Mouse (Mus musculus) lung, embryonic 15.5 days (tissue): ENCODE data around the gene Fgfr2. TPM values are rescaled to one million over a fixed set of nuclear protein-coding genes. Genes with fewer than 3 reads are reported as not detected.

Source experiments
- ATAC-seq: fragments of 200-750 bp; cut with Nextera tagmentation; 2 replicates; pipeline ENCODE4 v1.8.0; 2017; ENCODE audit warnings: moderate number of reproducible peaks, borderline replicate concordance; ENCODE audit not compliant: low FRiP score, low TSS enrichment; ENCODE audit errors: extremely low read depth
- H3K27ac ChIP-seq: fragments of 300-500 bp; sonication (generic); 2 replicates; pipeline ENCODE4 v1.5.1; 2015; ENCODE audit warnings: moderate library complexity, mild to moderate bottlenecking, inconsistent platforms
- H3K27me3 ChIP-seq: fragments of 300-500 bp; sonication (generic); 2 replicates; pipeline ENCODE4 v1.6.1; 2015; ENCODE audit warnings: inconsistent platforms
- H3K36me3 ChIP-seq: fragments of 300-500 bp; sonication (generic); 2 replicates; pipeline ENCODE4 v1.6.1; 2015; ENCODE audit warnings: inconsistent platforms
- H3K4me1 ChIP-seq: fragments of 300-500 bp; sonication (generic); 2 replicates; pipeline ENCODE4 v1.6.1; 2015; ENCODE audit warnings: inconsistent platforms
- H3K4me2 ChIP-seq: fragments of 300-500 bp; sonication (generic); 2 replicates; pipeline ENCODE4 v1.6.1; 2015; ENCODE audit warnings: inconsistent platforms, mild to moderate bottlenecking, moderate library complexity
- H3K4me3 ChIP-seq: fragments of 300-500 bp; sonication (generic); 2 replicates; pipeline ENCODE4 v1.5.1; 2015; ENCODE audit warnings: mild to moderate bottlenecking, inconsistent platforms
- H3K9ac ChIP-seq: fragments of 300-500 bp; sonication (generic); 2 replicates; pipeline ENCODE4 v1.6.1; 2015; ENCODE audit warnings: inconsistent platforms
- H3K9me3 ChIP-seq: fragments of 300-500 bp; sonication (generic); 2 replicates; pipeline ENCODE4 v1.6.1; 2016; ENCODE audit warnings: inconsistent platforms
- WGBS: fragments of 180-500 bp; shearing (Covaris S2); methylation state at CpG from one replicate; pipeline ENCODE4 v1.1.7; 2015; 5-methylcytosine and 5-hydroxymethylcytosine counted together
- polyA plus RNA-seq: library from polyadenylated mRNA; unstranded; fragments of >200 nt; fragmentation: Nextera tagmentation; extraction: Ambion mirVana; gene quantifications from 2 replicates; pipeline ENCODE4 v1.2.1, GENCODE M21; 2015

The Fgfr2 gene
- polyA plus RNA-seq, 1 experiment from 2014 or later: 160 TPM

DNA sequence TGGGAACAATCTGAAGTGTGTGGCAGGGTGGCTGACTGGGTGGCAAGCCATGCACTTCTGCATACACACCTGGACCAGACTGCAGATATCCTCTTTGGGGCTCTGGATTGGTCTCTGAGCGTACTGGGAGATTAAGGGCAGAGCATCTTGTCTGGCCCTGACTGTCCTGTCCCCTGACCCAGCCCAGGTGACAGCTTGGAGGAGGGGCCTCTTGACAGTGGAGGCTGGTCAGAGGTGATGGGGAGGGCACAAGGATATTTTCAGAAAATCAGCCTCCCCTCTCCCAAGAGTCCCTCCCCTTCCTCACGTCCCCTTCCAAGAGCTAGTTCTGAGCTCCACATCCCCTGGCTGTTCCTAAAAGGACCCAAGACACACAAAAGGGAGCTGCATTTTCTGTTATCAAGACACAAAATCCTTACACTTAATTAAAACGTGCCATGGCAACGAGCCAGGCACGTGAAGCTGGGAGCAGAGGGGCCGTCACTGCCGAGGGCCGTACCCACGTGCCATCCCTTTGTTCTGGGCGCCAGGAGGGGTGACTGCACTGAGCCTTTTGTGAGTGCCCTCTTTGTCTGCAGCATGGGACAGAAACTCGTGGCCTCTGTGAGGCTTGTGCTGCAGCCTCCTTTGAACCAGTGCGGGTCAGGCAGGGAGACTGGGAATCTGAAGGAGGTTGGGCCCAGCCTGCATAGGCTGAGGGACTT is 1525.2 kb downstream of the Fgfr2 start:
- Histone ChIP-seq H3K9ac (no peak overlapping the region), H3K4me2 (no peak overlapping the region), H3K27ac (no peak overlapping the region), H3K4me1 (0 out of 2 replicates have a peak, but pooled peaks cover 6% of the 10 kb centered on the region), H3K4me3 (no peak overlapping the region), H3K27me3 (no peaks in the 10 kb centered on the region), H3K36me3 (no peaks in the 10 kb centered on the region), H3K9me3 (no peaks in the 10 kb centered on the region)
- 0 out of 2 replicates have a peak, but pooled peaks have one; percentile 27 for ATAC-seq
- 13% methylated on average over 12 of the region's 12 CpGs for WGBS

DNA sequence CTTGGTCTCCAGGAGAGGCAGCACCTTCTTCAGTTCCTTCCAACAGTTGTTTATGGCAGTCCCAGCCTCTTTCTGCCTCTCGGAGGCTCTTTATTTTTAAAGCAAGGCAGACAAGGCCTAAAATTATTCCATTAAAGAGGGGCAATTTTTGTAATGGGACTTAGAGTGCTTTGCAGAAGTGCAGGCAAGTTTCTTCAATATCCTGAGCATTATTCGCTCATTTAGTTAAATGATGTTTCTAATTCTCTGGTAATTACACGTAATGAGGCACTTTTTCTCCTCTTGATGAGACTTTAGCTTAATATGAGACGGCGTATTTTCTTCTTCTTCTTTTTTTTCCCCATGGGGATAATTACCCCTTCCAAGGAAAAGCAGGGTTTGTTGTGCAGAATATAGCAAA is 1537.6 kb downstream of the Fgfr2 start:
- Histone ChIP-seq H3K27ac (no peak overlapping the region), H3K4me2 (no peak overlapping the region), H3K27me3 (no peaks in the 10 kb centered on the region), H3K9me3 (no peaks in the 10 kb centered on the region), H3K4me3 (no peak overlapping the region), H3K36me3 (no peaks in the 10 kb centered on the region), H3K9ac (no peak overlapping the region), H3K4me1 (no peaks in the 10 kb centered on the region)
- no peak for ATAC-seq
- 87% methylated on average over 5 of the region's 5 CpGs for WGBS

DNA sequence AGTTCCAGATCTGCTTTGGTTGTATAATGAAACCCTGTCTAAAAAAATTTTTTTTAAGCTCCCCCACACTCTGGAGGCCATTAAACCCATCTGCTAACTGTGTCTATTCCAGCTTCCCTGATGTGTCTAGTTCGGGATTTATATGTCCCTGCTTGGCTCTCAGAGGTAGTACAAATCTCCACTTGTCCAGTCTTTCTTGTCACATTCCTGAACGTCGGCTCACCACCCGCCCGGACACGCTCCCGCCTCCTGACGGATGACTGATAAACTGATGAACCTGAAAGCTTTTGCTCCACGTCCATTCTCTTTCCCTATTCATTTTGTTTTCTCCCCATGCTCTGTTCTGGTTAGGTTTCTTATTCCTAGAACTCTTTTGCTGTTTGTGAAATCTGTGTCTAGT is 1541.0 kb downstream of the Fgfr2 start:
- Histone ChIP-seq H3K9me3 (no peaks in the 10 kb centered on the region), H3K9ac (no peak overlapping the region), H3K36me3 (no peaks in the 10 kb centered on the region), H3K27ac (no peak overlapping the region), H3K27me3 (no peaks in the 10 kb centered on the region), H3K4me2 (no peak overlapping the region), H3K4me3 (no peak overlapping the region), H3K4me1 (no peaks in the 10 kb centered on the region)
- no peak for ATAC-seq
- 19% methylated on average over 9 of the region's 9 CpGs for WGBS

DNA sequence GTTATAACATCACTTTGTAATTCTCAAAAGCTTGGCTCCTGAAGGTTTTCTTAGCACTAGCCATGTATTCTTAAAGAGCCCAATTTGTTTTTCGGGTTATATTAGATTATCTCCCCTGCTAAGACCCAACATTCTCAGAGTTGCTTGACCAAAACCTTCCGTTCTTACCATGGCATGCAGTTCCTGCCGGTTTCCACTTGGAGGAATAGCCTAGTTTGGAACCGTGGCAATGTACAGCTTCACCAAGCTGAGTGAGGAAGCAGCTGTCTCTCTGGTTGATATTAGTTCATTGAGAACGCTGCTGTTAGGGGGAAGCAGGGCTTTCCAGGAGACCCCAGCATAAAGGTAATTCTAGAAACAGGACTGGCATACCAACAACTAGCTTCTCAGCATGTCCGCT is 1547.9 kb downstream of the Fgfr2 start:
- no peak overlapping the region for H3K27ac ChIP-seq
- WGBS: 79% methylated on average over 6 of the region's 6 CpGs
- ATAC-seq: no peak
- no peaks in the 10 kb centered on the region for H3K27me3 ChIP-seq
- no peaks in the 10 kb centered on the region for H3K4me1 ChIP-seq
- no peaks in the 10 kb centered on the region for H3K9me3 ChIP-seq
- H3K9ac ChIP-seq: no peak overlapping the region
- no peak overlapping the region for H3K4me3 ChIP-seq
- peaks cover 33% of the 10 kb centered on the region for H3K36me3 ChIP-seq
- H3K4me2 ChIP-seq: no peak overlapping the region

DNA sequence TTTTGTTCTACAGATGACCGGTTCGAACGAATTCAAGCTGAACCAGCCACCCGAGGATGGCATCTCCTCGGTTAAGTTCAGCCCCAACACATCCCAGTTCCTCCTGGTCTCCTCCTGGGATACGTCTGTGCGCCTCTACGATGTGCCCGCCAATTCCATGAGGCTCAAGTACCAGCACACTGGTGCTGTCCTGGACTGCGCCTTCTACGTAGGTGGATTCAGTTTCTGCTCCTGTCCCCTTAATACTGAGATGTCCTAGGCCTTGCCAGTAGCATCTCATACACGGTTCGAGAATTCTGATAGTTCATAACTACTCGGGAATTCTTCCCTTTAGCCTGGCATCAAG is 1562.5 kb downstream of the Fgfr2 start:
- Histone ChIP-seq H3K36me3 (peaks cover 33% of the 10 kb centered on the region), H3K4me3 (peak overlapping the region; percentile 96), H3K27ac (peak overlapping the region; percentile 92), H3K4me2 (peak overlapping the region; percentile 62), H3K27me3 (peaks cover 37% of the 10 kb centered on the region), H3K9me3 (no peaks in the 10 kb centered on the region), H3K4me1 (peaks cover 21% of the 10 kb centered on the region), H3K9ac (peak overlapping the region; percentile 94)
- peak; percentile 60; the same call in 1 of the 2 replicates for ATAC-seq
- WGBS: under 1% methylated on average over 14 of the region's 14 CpGs

DNA sequence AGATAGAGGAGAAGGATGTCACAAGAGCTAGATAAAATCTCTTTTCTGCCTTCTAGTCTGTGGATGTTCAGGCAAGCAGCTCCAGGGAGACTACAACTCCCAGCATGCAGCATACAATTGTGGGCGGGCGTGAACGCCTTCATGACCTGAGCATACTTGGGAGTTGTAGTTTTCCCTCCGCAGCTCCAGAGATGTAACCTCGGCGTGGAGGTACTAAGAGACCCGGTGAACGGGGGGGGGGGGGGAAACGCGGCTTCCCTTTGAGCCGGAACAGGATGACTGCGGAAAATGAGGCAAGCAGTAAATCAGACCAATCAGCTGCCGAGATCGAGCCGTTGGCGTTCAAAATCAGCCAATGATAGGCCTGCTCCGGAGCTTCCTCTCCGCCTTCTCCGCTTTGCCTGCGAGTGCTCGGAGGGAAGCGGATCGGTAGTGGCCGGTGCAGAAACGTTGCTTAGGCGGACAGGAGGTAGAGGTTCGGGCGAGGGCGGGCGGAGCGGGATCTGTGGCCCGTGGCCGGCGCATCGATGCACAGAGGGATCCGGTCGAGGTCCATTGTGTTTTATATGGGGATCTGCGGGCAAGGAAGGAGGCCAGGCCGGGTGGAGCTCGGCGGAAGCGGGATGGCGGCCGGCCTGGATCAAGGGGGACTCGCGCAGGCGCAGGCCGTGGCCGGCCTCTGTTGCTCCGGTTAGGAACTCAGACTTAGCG is 1563.0 kb downstream of the Fgfr2 start, which contains the start of gene Bub3:
Gene Bub3, plus strand, starts transcription at position 237 of the 711 bp plus-strand sequence.
- Histone ChIP-seq H3K27ac (peak within 1 kb of the TSS; percentile 92), H3K4me2 (peak within 1 kb of the TSS; percentile 62), H3K9ac (peak within 1 kb of the TSS; percentile 94), H3K9me3 (no peaks in the 10 kb centered on the region), H3K27me3 (peaks cover 43% of the 10 kb centered on the region), H3K4me3 (peak within 1 kb of the TSS; percentile 96), H3K4me1 (peaks cover 27% of the 10 kb centered on the region), H3K36me3 (peaks cover 28% of the 10 kb centered on the region)
- ATAC-seq: peak; percentile 92
- 0% methylated on average over 43 of the region's 51 CpGs for WGBS

DNA sequence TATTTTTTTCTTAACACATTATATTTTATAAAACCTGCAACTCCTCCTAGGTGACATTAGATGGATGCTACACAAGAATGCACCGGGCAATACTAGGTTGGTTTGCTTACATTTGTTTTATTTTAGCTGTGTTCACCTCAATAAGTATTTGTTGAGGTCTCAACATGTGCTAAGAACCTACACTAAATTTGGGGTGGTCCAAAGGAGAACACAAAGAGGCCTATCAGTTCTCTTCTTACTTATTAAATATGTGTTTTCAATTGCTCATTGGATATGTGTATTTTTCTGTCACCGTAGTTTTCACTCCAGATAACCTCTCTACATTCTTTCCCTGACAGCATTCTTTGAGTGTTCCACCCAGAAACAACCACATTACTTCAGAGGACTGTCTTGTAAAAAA is 1565.4 kb downstream of the Fgfr2 start:
- 19% methylated on average over 2 of the region's 2 CpGs for WGBS
- H3K9me3 ChIP-seq: no peaks in the 10 kb centered on the region
- no peak overlapping the region for H3K9ac ChIP-seq

DNA sequence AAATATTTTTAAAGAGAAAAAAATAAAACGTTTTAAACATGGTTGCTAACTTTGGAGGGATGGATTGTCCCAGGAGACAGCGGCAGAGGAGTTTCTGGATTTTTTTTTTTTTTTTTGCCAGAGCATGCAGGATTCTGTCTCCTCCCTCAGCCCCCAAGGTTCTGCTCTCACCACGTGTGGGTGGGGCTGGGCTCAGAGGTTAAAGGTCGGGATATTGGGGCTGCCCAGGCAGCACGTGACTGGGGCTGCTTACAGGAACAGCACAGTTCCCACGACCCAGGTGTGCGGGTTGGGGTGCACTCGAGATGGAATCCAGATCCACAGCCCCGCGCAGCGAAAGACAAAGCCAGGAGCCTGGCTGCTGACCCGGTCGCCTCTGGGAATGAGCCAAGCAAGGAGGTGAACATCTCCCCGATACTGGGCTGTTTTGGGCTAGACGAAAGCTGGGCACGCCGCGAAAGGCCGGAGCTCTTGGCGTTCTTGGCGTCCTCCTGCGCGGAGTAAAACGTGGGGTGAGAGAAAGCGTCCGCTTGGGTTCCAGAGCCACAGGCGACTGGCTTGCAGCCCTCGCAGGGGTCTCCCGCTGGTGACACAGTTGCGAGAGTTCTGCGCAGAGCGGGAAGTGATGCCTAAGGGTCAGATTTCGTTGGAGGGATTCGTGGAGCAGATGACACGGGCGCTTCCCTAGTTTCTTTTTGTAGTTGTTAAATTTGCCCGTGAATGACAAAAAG is 1566.4 kb downstream of the Fgfr2 start:
- Histone ChIP-seq H3K4me2 (0 out of 2 replicates have a peak overlapping the region, but pooled peaks have one; percentile 2), H3K4me1 (peaks cover 25% of the 10 kb centered on the region), H3K36me3 (no peaks in the 10 kb centered on the region), H3K27ac (no peak overlapping the region), H3K9me3 (no peaks in the 10 kb centered on the region), H3K27me3 (peaks cover 77% of the 10 kb centered on the region), H3K9ac (no peak overlapping the region), H3K4me3 (no peak overlapping the region)
- ATAC-seq: no peak
- WGBS: under 1% methylated on average over 37 of the region's 37 CpGs

More for the DNA sequence above, 1565.4 kb downstream of the Fgfr2 start:
- peaks cover 35% of the 10 kb centered on the region for H3K4me1 ChIP-seq
- no peak overlapping the region for H3K4me2 ChIP-seq
- no peak overlapping the region for H3K4me3 ChIP-seq
- ATAC-seq: no peak
- H3K27me3 ChIP-seq: peaks cover 67% of the 10 kb centered on the region
- H3K36me3 ChIP-seq: peaks cover 7% of the 10 kb centered on the region
- H3K27ac ChIP-seq: no peak overlapping the region

DNA sequence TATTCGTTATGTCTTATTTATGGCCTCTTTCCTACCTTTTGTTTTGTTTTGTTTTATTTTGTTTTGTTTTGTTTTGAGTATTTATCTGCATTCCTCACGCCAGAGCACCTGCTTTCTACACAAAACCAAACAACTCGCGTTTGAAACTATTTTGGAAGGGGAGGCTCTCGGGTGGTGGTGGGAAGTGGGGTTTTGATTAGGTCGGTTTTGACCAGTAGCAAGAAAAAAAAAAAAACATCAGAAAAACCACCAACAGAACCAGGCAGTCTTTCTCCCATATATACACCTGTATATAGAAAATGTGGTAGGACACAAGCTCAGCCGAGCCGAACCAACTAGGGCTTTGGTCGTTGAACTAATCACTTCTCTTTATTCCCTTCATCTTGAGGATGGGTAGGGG is 1567.0 kb downstream of the Fgfr2 start:
- no peaks in the 10 kb centered on the region for H3K36me3 ChIP-seq
- peaks cover 83% of the 10 kb centered on the region for H3K27me3 ChIP-seq
- H3K4me2 ChIP-seq: peak overlapping the region; percentile 47; the same call in 1 of the 2 replicates
- no peaks in the 10 kb centered on the region for H3K9me3 ChIP-seq
- H3K4me1 ChIP-seq: peaks cover 21% of the 10 kb centered on the region
- 2% methylated on average over 9 of the region's 9 CpGs for WGBS
- no peak for ATAC-seq
- H3K27ac ChIP-seq: no peak overlapping the region
- no peak overlapping the region for H3K4me3 ChIP-seq
- no peak overlapping the region for H3K9ac ChIP-seq

DNA sequence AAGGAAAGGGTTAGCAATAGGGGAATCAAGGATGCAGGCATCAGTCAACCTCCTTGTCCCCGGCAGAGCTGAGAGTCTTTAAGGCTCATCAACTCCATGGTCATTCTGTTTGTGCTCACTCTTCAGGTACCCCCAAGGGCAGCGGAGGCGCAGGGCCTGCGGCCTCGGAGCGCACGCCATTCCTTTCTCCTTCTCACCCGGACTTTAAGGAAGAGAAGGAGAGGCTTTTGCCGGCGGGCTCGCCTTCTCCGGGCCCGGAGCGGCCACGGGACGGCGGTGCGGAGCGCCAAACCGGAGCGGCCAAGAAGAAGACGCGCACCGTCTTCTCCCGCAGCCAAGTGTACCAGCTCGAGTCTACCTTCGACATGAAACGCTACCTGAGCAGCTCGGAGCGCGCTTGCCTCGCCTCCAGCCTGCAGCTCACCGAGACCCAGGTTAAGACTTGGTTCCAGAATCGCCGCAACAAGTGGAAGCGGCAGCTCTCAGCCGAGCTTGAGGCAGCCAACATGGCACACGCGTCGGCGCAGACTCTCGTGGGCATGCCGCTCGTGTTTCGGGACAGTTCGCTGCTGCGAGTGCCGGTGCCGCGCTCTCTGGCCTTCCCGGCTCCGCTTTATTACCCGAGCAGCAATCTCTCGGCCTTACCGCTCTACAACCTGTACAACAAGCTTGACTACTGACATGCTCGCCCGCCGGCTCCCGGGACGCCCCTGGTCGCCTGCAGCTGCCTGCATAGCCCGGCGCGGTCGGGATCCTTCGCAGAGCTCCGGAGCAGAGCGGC is 1567.7 kb downstream of the Fgfr2 start:
- H3K9me3 ChIP-seq: no peaks in the 10 kb centered on the region
- no peak for ATAC-seq
- H3K4me1 ChIP-seq: peaks cover 19% of the 10 kb centered on the region
- peaks cover 89% of the 10 kb centered on the region for H3K27me3 ChIP-seq
- peak overlapping the region; percentile 47 for H3K4me2 ChIP-seq
- no peak overlapping the region for H3K27ac ChIP-seq
- no peak overlapping the region for H3K9ac ChIP-seq
- no peaks in the 10 kb centered on the region for H3K36me3 ChIP-seq
- WGBS: 1% methylated on average over 68 of the region's 68 CpGs
- peak overlapping the region; percentile 21 for H3K4me3 ChIP-seq
